9 mouse cellular contexts compared by ENCODE assay signal in the genomic region with DNA sequence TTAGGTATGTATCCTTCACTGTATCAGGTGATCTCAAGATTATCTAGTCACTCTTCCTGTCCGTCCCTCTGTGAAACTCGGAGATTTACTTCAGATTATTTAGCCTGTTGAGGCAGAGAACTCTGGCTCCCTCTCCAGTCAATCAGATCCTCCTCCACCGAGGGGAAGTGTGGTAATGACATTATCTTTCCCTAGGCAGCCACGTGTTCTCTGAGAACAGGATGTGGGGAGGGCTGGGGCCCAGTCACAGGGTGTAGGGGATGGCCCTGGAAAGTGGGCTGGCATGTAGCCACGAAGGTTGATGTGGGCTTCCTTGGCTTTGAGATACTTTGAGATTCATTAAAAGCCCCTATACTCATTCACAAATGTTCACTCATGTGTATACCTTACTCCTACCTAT. TPM values are rescaled to one million over a fixed set of nuclear protein-coding genes. Genes with fewer than 3 reads are reported as not detected.
DNase-seq lines count a peak whose midpoint lies in the region; ATAC-seq and TF ChIP-seq lines count a peak whose summit lies in the region.
"Had no signal": no experiment of that assay in that cellular context is flagged by ENCODE, and none has a peak within 500 bp of the region (broad histone marks: within the 10 kb centered on the region; RNA-seq: fewer than 3 reads in every experiment).

No protein-coding gene starts in this region.

- no peak overlapping the region for H3K9ac ChIP-seq in liver, postnatal 0 days (replicated peaks)
- H3K9ac ChIP-seq in stomach, embryonic 14.5 days (replicated peaks; ENCODE audit: low read depth, low read length): no peak overlapping the region
- H3K9ac ChIP-seq: midbrain, embryonic 12.5 days had no signal

- no peaks in the 10 kb centered on the region for H3K9me3 ChIP-seq in liver, postnatal 0 days (ENCODE audit: low read length)
- no peaks in the 10 kb centered on the region for H3K9me3 ChIP-seq in stomach, embryonic 14.5 days (ENCODE audit: control insufficient read depth, low read depth, low read length)
- H3K9me3 ChIP-seq: midbrain, embryonic 12.5 days had no signal

- ATAC-seq in liver, postnatal 0 days: peak; percentile 83
- peak; percentile 46; the same call in 1 of the 2 replicates for ATAC-seq in stomach, embryonic 14.5 days (ENCODE audit: insufficient number of reproducible peaks, insufficient read depth, low FRiP score, low read depth)

- H3K4me2 ChIP-seq in liver, postnatal 0 days (ENCODE audit: low read depth, low read length): peak overlapping the region; percentile 58
- no peak overlapping the region for H3K4me2 ChIP-seq in stomach, embryonic 14.5 days (replicated peaks; ENCODE audit: low read depth, low read length)
- H3K4me2 ChIP-seq: midbrain, embryonic 12.5 days had no signal

- peak; percentile 12; the same call in 1 of the 2 replicates for TF ChIP-seq CTCF in layer of hippocampus, adult 2 months (conservative IDR thresholded peaks at IDR 0.05)
- TF ChIP-seq CTCF in liver, postnatal 0 days (IDR thresholded peaks at IDR 0.05; ENCODE audit: low read depth): peak; percentile 35

- peaks cover 22% of the 10 kb centered on the region for H3K4me1 ChIP-seq in brown adipose tissue, adult 24 weeks (ENCODE audit: control insufficient read depth, insufficient read depth, insufficient read length, low read length)
- H3K4me1 ChIP-seq in liver, postnatal 0 days (ENCODE audit: insufficient read depth): peaks cover 8% of the 10 kb centered on the region
- H3K4me1 ChIP-seq in stomach, embryonic 14.5 days (ENCODE audit: control insufficient read depth, insufficient read depth, low read length): no peaks in the 10 kb centered on the region
- H3K4me1 ChIP-seq: midbrain, embryonic 12.5 days had no signal

- no peaks in the 10 kb centered on the region for H3K36me3 ChIP-seq in liver, postnatal 0 days (replicated peaks; ENCODE audit: insufficient read depth, low read length)
- no peaks in the 10 kb centered on the region for H3K36me3 ChIP-seq in stomach, embryonic 14.5 days (ENCODE audit: control insufficient read depth, insufficient read depth, low read length)
- H3K36me3 ChIP-seq: midbrain, embryonic 12.5 days had no signal

- no peak overlapping the region for H3K27ac ChIP-seq in layer of hippocampus, adult 2 months
- H3K27ac ChIP-seq in brown adipose tissue, adult 24 weeks (replicated peaks; ENCODE audit: low read depth, low read length): peak overlapping the region; percentile 96
- peak overlapping the region; percentile 79 for H3K27ac ChIP-seq in liver, postnatal 0 days (ENCODE audit: low read depth)
- H3K27ac ChIP-seq in stomach, embryonic 14.5 days (ENCODE audit: low read length): no peak overlapping the region
- H3K27ac ChIP-seq: midbrain, embryonic 12.5 days had no signal

- WGBS in liver, postnatal 0 days (ENCODE audit: insufficient replicate concordance): 24% methylated on average over 5 of the region's 5 CpGs
- 43% methylated on average over 5 of the region's 5 CpGs for WGBS in stomach, embryonic 14.5 days

- no peaks in the 10 kb centered on the region for H3K27me3 ChIP-seq in liver, postnatal 0 days (ENCODE audit: insufficient read depth, low read length)
- H3K27me3 ChIP-seq in stomach, embryonic 14.5 days (ENCODE audit: control insufficient read depth, insufficient read depth, low read length): no peaks in the 10 kb centered on the region
- H3K27me3 ChIP-seq: midbrain, embryonic 12.5 days had no signal

- H3K4me3 ChIP-seq in layer of hippocampus, adult 2 months: no peak overlapping the region
- peak overlapping the region; percentile 34; the same call in 1 of the 2 replicates for H3K4me3 ChIP-seq in brown adipose tissue, adult 24 weeks (ENCODE audit: insufficient read depth, low read depth, low read length)
- 0 out of 2 replicates have a peak overlapping the region, but pooled peaks have one; percentile 10 for H3K4me3 ChIP-seq in liver, postnatal 0 days (ENCODE audit: low read depth, low read length)
- H3K4me3 ChIP-seq in stomach, embryonic 14.5 days (ENCODE audit: low read depth, low read length): no peak overlapping the region
- H3K4me3 ChIP-seq: midbrain, embryonic 12.5 days had no signal

- no peak for DNase-seq in layer of hippocampus, adult 2 months (ENCODE audit: low spot score in 2 of 2)
- no peak for DNase-seq in layer of hippocampus, adult 8-10 months (ENCODE audit: low spot score in 2 of 2)
- peak; percentile 62 for DNase-seq in heart, postnatal 4 days
- peak; percentile 50 for DNase-seq in liver, postnatal 0 days
- no peak for DNase-seq in retina, postnatal 1 day
- no peak for DNase-seq in retina, embryonic 14.5 days (ENCODE audit: low spot score)

- TF ChIP-seq EP300 in liver, postnatal 0 days (IDR thresholded peaks at IDR 0.05; ENCODE audit: low read depth): 0 out of 2 replicates have a peak, but pooled peaks have one; percentile 16

RNA-seq across cellular contexts. Expression of gene Msn, which starts 34.3 kb away (rescaled TPM):
- 10 to 100 TPM; 16.7 to 19.0 TPM for total RNA-seq in layer of hippocampus, adult 2 months (2021)
- total RNA-seq in layer of hippocampus, adult 8-10 months (2022): 10 to 100 TPM; 20.7 to 56.0 (median 33.5) TPM
- 82.7 and 102 TPM in 2 replicates for polyA plus RNA-seq in brown adipose tissue, adult 24 weeks (2012; ENCODE audit: insufficient read depth, insufficient read length, missing spikeins)
- 100 to 1,000 TPM; 240 to 245 TPM for total RNA-seq in heart, postnatal 4 days (2021)
- 32.0 and 36.7 TPM in 2 replicates for polyA plus RNA-seq in liver, postnatal 0 days (2015; fragmentation: Nextera tagmentation; extraction: Ambion mirVana)
- polyA plus RNA-seq in stomach, embryonic 14.5 days (2014; fragmentation: Nextera tagmentation; extraction: Ambion mirVana): 87.3 and 92.4 TPM in 2 replicates

Comparison
In these comparisons a context has a peak if more than half of its experiments do, and no peak if none do; other contexts are left out.
1. DNase-seq: peak in heart, postnatal 4 days (single experiment) and liver, postnatal 0 days (single experiment); none in layer of hippocampus, adult 2 months (0 of 2), layer of hippocampus, adult 8-10 months (0 of 2), retina, postnatal 1 day (single experiment) and retina, embryonic 14.5 days (single experiment).
2. H3K27ac ChIP-seq: peak in brown adipose tissue, adult 24 weeks (single experiment) and liver, postnatal 0 days (single experiment); none in layer of hippocampus, adult 2 months (single experiment) and stomach, embryonic 14.5 days (single experiment).
3. H3K4me3 ChIP-seq: peak in brown adipose tissue, adult 24 weeks (single experiment) and liver, postnatal 0 days (single experiment); none in layer of hippocampus, adult 2 months (single experiment) and stomach, embryonic 14.5 days (single experiment).
4. RNA of gene Msn, which starts 34.3 kb away (total RNA-seq): 240 to 245 TPM in heart, postnatal 4 days; 20.7 to 56.0 TPM in layer of hippocampus, adult 8-10 months and 16.7 to 19.0 TPM in layer of hippocampus, adult 2 months; every median in the first group is over 4 times any median in the second.